Mouse (Mus musculus): ENCODE results near the gene 1700025G04Rik. TPM values are rescaled to one million over a fixed set of nuclear protein-coding genes. Genes with fewer than 3 reads are reported as not detected.

Gene 1700025G04Rik
- polyA plus RNA-seq, 1 experiment from 2014 or later, result 8.7 TPM

DNA sequence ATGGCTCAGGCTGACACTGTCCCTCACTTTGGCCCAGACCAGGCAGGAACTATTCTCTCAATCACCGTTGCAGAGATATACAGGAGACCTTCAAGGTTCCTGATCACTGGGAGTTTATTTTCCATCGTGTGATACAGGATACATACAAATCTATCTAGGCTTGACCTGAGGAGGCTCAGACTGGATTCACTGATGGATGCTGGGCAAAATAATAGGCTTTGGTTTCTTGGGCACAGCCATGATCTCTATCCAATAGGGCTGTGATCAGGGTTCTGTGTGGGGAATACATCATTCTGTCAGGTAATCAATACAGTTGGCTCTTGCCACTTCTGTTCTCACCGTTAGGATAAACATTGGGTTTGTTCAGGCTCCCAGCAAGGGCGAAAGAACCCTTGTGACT lies 194.5 kb downstream of the 1700025G04Rik start:
- no peak for ATAC-seq (replicated peaks; ENCODE audit: low FRiP score)
- no peak overlapping the region for H3K4me2 ChIP-seq
- 74% methylated on average over 4 of the region's 4 CpGs for WGBS

GRCm38 (mm10) chr1:151893976-151894375 lies 195.9 kb downstream of the 1700025G04Rik start:
- Histone ChIP-seq H3K4me2 (no peak overlapping the region), H3K9me3 (ENCODE audit: control insufficient read depth, low read length) (no peaks in the 10 kb centered on the region), H3K4me3 (ENCODE audit: low read depth, low read length) (no peak overlapping the region), H3K4me1 (replicated peaks; ENCODE audit: control insufficient read depth, insufficient read depth, low read length) (no peaks in the 10 kb centered on the region), H3K27me3 (replicated peaks; ENCODE audit: control insufficient read depth, insufficient read depth, low read length) (no peaks in the 10 kb centered on the region), H3K27ac (ENCODE audit: low read depth, low read length) (no peak overlapping the region), H3K9ac (ENCODE audit: low read depth, low read length) (no peak overlapping the region), H3K36me3 (ENCODE audit: control insufficient read depth, insufficient read depth, low read length) (no peaks in the 10 kb centered on the region)
- WGBS, result 52% methylated on average over 5 of the region's 5 CpGs
- ATAC-seq (replicated peaks; ENCODE audit: low FRiP score), result no peak
- no peak for DNase-seq (ENCODE audit: low spot score)

More for the DNA sequence above, 194.5 kb downstream of the 1700025G04Rik start:
- no peak overlapping the region for H3K9ac ChIP-seq (ENCODE audit: low read depth, low read length)
- no peaks in the 10 kb centered on the region for H3K4me1 ChIP-seq (replicated peaks; ENCODE audit: control insufficient read depth, insufficient read depth, low read length)
- no peak overlapping the region for H3K4me3 ChIP-seq (ENCODE audit: low read depth, low read length)
- no peak for DNase-seq (ENCODE audit: low spot score)
- H3K27me3 ChIP-seq (replicated peaks; ENCODE audit: control insufficient read depth, insufficient read depth, low read length), result no peaks in the 10 kb centered on the region
- H3K36me3 ChIP-seq (ENCODE audit: control insufficient read depth, insufficient read depth, low read length), result no peaks in the 10 kb centered on the region
- H3K9me3 ChIP-seq (ENCODE audit: control insufficient read depth, low read length), result no peaks in the 10 kb centered on the region
- H3K27ac ChIP-seq (ENCODE audit: low read depth, low read length), result no peak overlapping the region

GRCm38 (mm10) chr1:151892008-151892407 lies 197.9 kb downstream of the 1700025G04Rik start:
- no peak for DNase-seq (ENCODE audit: low spot score)

DNA sequence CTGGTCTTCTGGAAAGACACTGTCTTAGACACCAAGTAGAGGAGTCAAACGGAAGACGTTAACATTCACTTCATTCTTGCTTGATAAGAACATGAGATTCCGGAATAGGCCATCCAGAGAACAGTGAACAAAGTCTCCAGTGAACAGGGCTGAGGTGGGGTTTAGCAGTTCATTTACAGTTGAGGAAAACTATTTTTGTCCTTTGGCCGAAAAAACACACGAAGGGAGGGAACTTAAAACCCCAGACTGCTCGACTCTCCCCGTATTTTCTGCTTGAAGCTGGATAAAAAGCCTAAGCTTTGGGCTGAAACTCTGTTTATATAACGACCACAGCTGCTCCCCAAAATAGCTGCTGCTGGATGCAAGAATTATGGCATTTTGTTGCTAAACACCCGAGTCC lies 198.7 kb downstream of the 1700025G04Rik start:
- no peak overlapping the region for H3K4me3 ChIP-seq (ENCODE audit: low read depth, low read length)
- no peaks in the 10 kb centered on the region for H3K36me3 ChIP-seq (ENCODE audit: control insufficient read depth, insufficient read depth, low read length)
- no peak for DNase-seq (ENCODE audit: low spot score)
- no peak overlapping the region for H3K27ac ChIP-seq (ENCODE audit: low read depth, low read length)
- WGBS, result 77% methylated on average over 9 of the region's 9 CpGs
- H3K4me2 ChIP-seq, result no peak overlapping the region
- ATAC-seq (replicated peaks; ENCODE audit: low FRiP score), result no peak
- H3K9me3 ChIP-seq (ENCODE audit: control insufficient read depth, low read length), result no peaks in the 10 kb centered on the region
- no peak overlapping the region for H3K9ac ChIP-seq (ENCODE audit: low read depth, low read length)
- no peaks in the 10 kb centered on the region for H3K27me3 ChIP-seq (replicated peaks; ENCODE audit: control insufficient read depth, insufficient read depth, low read length)
- no peaks in the 10 kb centered on the region for H3K4me1 ChIP-seq (replicated peaks; ENCODE audit: control insufficient read depth, insufficient read depth, low read length)

More at GRCm38 (mm10) chr1:151892008-151892407, 197.9 kb downstream of the 1700025G04Rik start:
- H3K27ac ChIP-seq (ENCODE audit: low read depth, low read length), result no peak overlapping the region
- H3K27me3 ChIP-seq (replicated peaks; ENCODE audit: control insufficient read depth, insufficient read depth, low read length), result no peaks in the 10 kb centered on the region
- no peak overlapping the region for H3K4me3 ChIP-seq (ENCODE audit: low read depth, low read length)
- no peak for ATAC-seq (replicated peaks; ENCODE audit: low FRiP score)
- H3K9me3 ChIP-seq (ENCODE audit: control insufficient read depth, low read length), result no peaks in the 10 kb centered on the region
- 68% methylated on average over 5 of the region's 5 CpGs for WGBS
- H3K4me1 ChIP-seq (replicated peaks; ENCODE audit: control insufficient read depth, insufficient read depth, low read length), result no peaks in the 10 kb centered on the region
- H3K9ac ChIP-seq (ENCODE audit: low read depth, low read length), result no peak overlapping the region
- no peak overlapping the region for H3K4me2 ChIP-seq
- H3K36me3 ChIP-seq (ENCODE audit: control insufficient read depth, insufficient read depth, low read length), result no peaks in the 10 kb centered on the region

GRCm38 (mm10) chr1:151890041-151890621 lies 199.8 kb downstream of the 1700025G04Rik start:
- no peak overlapping the region for H3K4me3 ChIP-seq (ENCODE audit: low read depth, low read length)
- no peaks in the 10 kb centered on the region for H3K27me3 ChIP-seq (replicated peaks; ENCODE audit: control insufficient read depth, insufficient read depth, low read length)
- no peaks in the 10 kb centered on the region for H3K36me3 ChIP-seq (ENCODE audit: control insufficient read depth, insufficient read depth, low read length)
- H3K9me3 ChIP-seq (ENCODE audit: control insufficient read depth, low read length), result no peaks in the 10 kb centered on the region
- no peak overlapping the region for H3K4me2 ChIP-seq
- DNase-seq (ENCODE audit: low spot score) (no peak), ATAC-seq (replicated peaks; ENCODE audit: low FRiP score) (no peak)
- H3K4me1 ChIP-seq (replicated peaks; ENCODE audit: control insufficient read depth, insufficient read depth, low read length), result no peaks in the 10 kb centered on the region
- H3K27ac ChIP-seq (ENCODE audit: low read depth, low read length), result no peak overlapping the region
- WGBS, result 80% methylated on average over 14 of the region's 14 CpGs
- no peak overlapping the region for H3K9ac ChIP-seq (ENCODE audit: low read depth, low read length)

- Histone ChIP-seq H3K4me3 (ENCODE audit: low read depth, low read length) (no peak overlapping the region), H3K4me1 (replicated peaks; ENCODE audit: control insufficient read depth, insufficient read depth, low read length) (no peaks in the 10 kb centered on the region), H3K27ac (ENCODE audit: low read depth, low read length) (no peak overlapping the region), H3K9ac (ENCODE audit: low read depth, low read length) (no peak overlapping the region), H3K4me2 (no peak overlapping the region), H3K27me3 (replicated peaks; ENCODE audit: control insufficient read depth, insufficient read depth, low read length) (no peaks in the 10 kb centered on the region), H3K36me3 (ENCODE audit: control insufficient read depth, insufficient read depth, low read length) (no peaks in the 10 kb centered on the region), H3K9me3 (ENCODE audit: control insufficient read depth, low read length) (no peaks in the 10 kb centered on the region)
- ATAC-seq (replicated peaks; ENCODE audit: low FRiP score), result no peak
- no peak for DNase-seq (ENCODE audit: low spot score)
- 75% methylated on average over 5 of the region's 5 CpGs for WGBS
Observed at GRCm38 (mm10) chr1:151887631-151888030, 202.3 kb downstream of the 1700025G04Rik start.

DNA sequence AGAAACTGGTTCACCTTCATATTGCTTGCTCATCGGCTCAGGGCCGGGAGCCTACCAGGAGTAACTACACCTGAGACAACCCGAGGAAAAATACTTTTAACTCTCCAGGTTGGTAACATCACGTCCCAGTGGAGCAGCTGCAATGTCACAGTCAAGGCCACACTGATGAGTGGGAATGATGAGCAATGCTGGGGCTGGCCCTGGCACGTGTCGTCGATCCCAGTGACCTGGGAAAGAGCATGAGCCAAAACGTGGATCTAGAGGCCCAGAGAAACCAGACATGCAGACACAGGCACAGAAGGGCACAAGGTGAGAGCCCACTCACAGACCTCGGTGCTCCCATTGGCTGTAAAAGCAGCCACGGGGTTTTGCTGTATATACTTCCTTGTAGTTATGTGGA lies 202.8 kb downstream of the 1700025G04Rik start:
- DNase-seq (ENCODE audit: low spot score), result no peak
- Histone ChIP-seq H3K9ac (ENCODE audit: low read depth, low read length) (no peak overlapping the region), H3K4me2 (no peak overlapping the region), H3K27me3 (replicated peaks; ENCODE audit: control insufficient read depth, insufficient read depth, low read length) (no peaks in the 10 kb centered on the region), H3K9me3 (ENCODE audit: control insufficient read depth, low read length) (no peaks in the 10 kb centered on the region), H3K36me3 (ENCODE audit: control insufficient read depth, insufficient read depth, low read length) (no peaks in the 10 kb centered on the region), H3K4me3 (ENCODE audit: low read depth, low read length) (no peak overlapping the region), H3K27ac (ENCODE audit: low read depth, low read length) (no peak overlapping the region), H3K4me1 (replicated peaks; ENCODE audit: control insufficient read depth, insufficient read depth, low read length) (no peaks in the 10 kb centered on the region)
- 87% methylated on average over 10 of the region's 10 CpGs for WGBS
- no peak for ATAC-seq (replicated peaks; ENCODE audit: low FRiP score)

GRCm38 (mm10) chr1:151886171-151886570 lies 203.8 kb downstream of the 1700025G04Rik start:
- no peak for ATAC-seq (replicated peaks; ENCODE audit: low FRiP score)
- no peaks in the 10 kb centered on the region for H3K27me3 ChIP-seq (replicated peaks; ENCODE audit: control insufficient read depth, insufficient read depth, low read length)
- no peak overlapping the region for H3K4me3 ChIP-seq (ENCODE audit: low read depth, low read length)
- no peak overlapping the region for H3K27ac ChIP-seq (ENCODE audit: low read depth, low read length)
- 81% methylated on average over 2 of the region's 2 CpGs for WGBS
- H3K4me1 ChIP-seq (replicated peaks; ENCODE audit: control insufficient read depth, insufficient read depth, low read length), result no peaks in the 10 kb centered on the region
- no peaks in the 10 kb centered on the region for H3K36me3 ChIP-seq (ENCODE audit: control insufficient read depth, insufficient read depth, low read length)
- no peaks in the 10 kb centered on the region for H3K9me3 ChIP-seq (ENCODE audit: control insufficient read depth, low read length)
- DNase-seq (ENCODE audit: low spot score), result no peak
- H3K9ac ChIP-seq (ENCODE audit: low read depth, low read length), result no peak overlapping the region
- no peak overlapping the region for H3K4me2 ChIP-seq

DNA sequence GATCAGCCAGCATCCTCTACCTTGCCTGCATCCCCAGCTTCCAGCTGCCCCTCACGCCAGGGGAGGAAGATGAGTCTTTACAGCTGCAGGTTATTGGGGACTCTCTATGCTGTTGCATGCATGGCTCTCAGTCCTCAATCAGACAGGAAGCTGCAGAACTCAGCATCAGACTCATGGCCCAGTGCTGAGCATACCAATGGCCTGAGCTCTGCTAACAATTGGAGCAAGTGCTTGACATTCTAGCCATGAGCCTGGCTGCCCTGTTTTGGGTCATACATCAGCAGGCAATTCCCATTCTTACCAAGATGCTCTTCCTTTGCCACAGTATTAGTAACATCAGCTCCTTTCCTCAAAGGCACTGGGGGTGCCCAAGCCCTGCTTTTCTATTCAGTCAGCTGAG lies 208.7 kb downstream of the 1700025G04Rik start:
- H3K27ac ChIP-seq (ENCODE audit: low read depth, low read length), result no peak overlapping the region
- no peaks in the 10 kb centered on the region for H3K36me3 ChIP-seq (ENCODE audit: control insufficient read depth, insufficient read depth, low read length)
- H3K4me1 ChIP-seq (replicated peaks; ENCODE audit: control insufficient read depth, insufficient read depth, low read length), result no peaks in the 10 kb centered on the region
- no peak for ATAC-seq (replicated peaks; ENCODE audit: low FRiP score)
- no peak overlapping the region for H3K9ac ChIP-seq (ENCODE audit: low read depth, low read length)
- no peaks in the 10 kb centered on the region for H3K27me3 ChIP-seq (replicated peaks; ENCODE audit: control insufficient read depth, insufficient read depth, low read length)
- no peak overlapping the region for H3K4me2 ChIP-seq
- no peaks in the 10 kb centered on the region for H3K9me3 ChIP-seq (ENCODE audit: control insufficient read depth, low read length)
- H3K4me3 ChIP-seq (ENCODE audit: low read depth, low read length), result no peak overlapping the region
- 74% methylated on average over 1 of the region's 1 CpGs for WGBS
- DNase-seq (ENCODE audit: low spot score), result no peak

Measured in liver, embryonic 11.5 days (tissue).